Mouse (Mus musculus) cortical plate, adult 2 months (tissue): ENCODE results near the gene Tmem114. TPM values are rescaled to one million over a fixed set of nuclear protein-coding genes. Genes with fewer than 3 reads are reported as not detected.

Experiments
- H3K27ac ChIP-seq: fragments of 200-500 bp; 2 replicates; pipeline ENCODE4 v1.5.1; 2012; ENCODE audit warnings: low read length, control low read depth, inconsistent platforms; ENCODE audit not compliant: insufficient read depth
- H3K4me1 ChIP-seq: fragments of 200-500 bp; 2 replicates; pipeline ENCODE4 v1.6.1; 2011; ENCODE audit warnings: low read length; ENCODE audit not compliant: control insufficient read depth, insufficient read depth
- H3K4me3 ChIP-seq: fragments of 200-500 bp; 2 replicates; pipeline ENCODE4 v1.5.1; 2011; ENCODE audit warnings: mild to moderate bottlenecking, low read length, control low read depth; ENCODE audit not compliant: insufficient read depth
- CTCF ChIP-seq: fragments of 200-500 bp; IDR thresholded peaks from 2 replicates; pipeline ENCODE4 v1.5.1; 2011; ENCODE audit warnings: mild to moderate bottlenecking, control low read depth, low read length; ENCODE audit not compliant: insufficient read depth; ENCODE audit errors: extremely low read depth
- POLR2A ChIP-seq: fragments of 200-500 bp; IDR thresholded peaks from 2 replicates; pipeline ENCODE4 v1.6.1; 2011; ENCODE audit warnings: mild to moderate bottlenecking, low read length, control low read depth; ENCODE audit not compliant: insufficient read depth; ENCODE audit errors: extremely low read depth
- polyA plus RNA-seq: library from polyadenylated mRNA; depleted of rRNA; stranded (reverse); fragments of >200 nt; gene quantifications from 2 replicates; pipeline ENCODE4 v1.2.3, GENCODE M21; 2012; rRNA removed

The Tmem114 gene
- polyA plus RNA-seq, 1 experiment, result 1.5 TPM

GRCm38 (mm10) chr16:8384772-8385171, 40.2 kb downstream of the Tmem114 start:
- TF ChIP-seq POLR2A (no peak), CTCF (no peak)
- no peak overlapping the region for H3K27ac ChIP-seq
- H3K4me1 ChIP-seq, result no peaks in the 10 kb centered on the region; the same call in 1 of the 2 replicates
- no peak overlapping the region for H3K4me3 ChIP-seq

- no peaks in the 10 kb centered on the region; the same call in 1 of the 2 replicates for H3K4me1 ChIP-seq
- no peak overlapping the region for H3K27ac ChIP-seq
- TF ChIP-seq CTCF (no peak), POLR2A (no peak)
- H3K4me3 ChIP-seq, result no peak overlapping the region
These were observed 41.5 kb downstream of the Tmem114 start for GRCm38 (mm10) chr16:8383396-8383795.

GRCm38 (mm10) chr16:8363066-8363465, 61.9 kb downstream of the Tmem114 start:
- no peak overlapping the region for H3K27ac ChIP-seq
- TF ChIP-seq POLR2A (no peak), CTCF (no peak)
- no peak overlapping the region for H3K4me3 ChIP-seq
- H3K4me1 ChIP-seq, result no peaks in the 10 kb centered on the region

Other genes starting within 250 kb of the Tmem114 start
- 69.3 and 69.5 TPM in 2 replicates for gene Mettl22, start 45.7 kb upstream of the Tmem114 start, polyA plus RNA-seq
- gene Abat, start 88.3 kb upstream of the Tmem114 start, polyA plus RNA-seq, result 152 and 173 TPM in 2 replicates
- 43.8 and 44.6 TPM in 2 replicates for gene Pmm2, start 212.5 kb upstream of the Tmem114 start, polyA plus RNA-seq
- gene Tmem186, start 212.6 kb upstream of the Tmem114 start, polyA plus RNA-seq, result 16.1 and 17.6 TPM in 2 replicates
- 41.3 and 50.1 TPM in 2 replicates for gene Carhsp1, start 247.0 kb upstream of the Tmem114 start, polyA plus RNA-seq